Mouse (Mus musculus): ENCODE measurements around the gene Twistnb.

The Twistnb gene

GRCm38 (mm10) chr12:33429387-33430160 lies at the start of gene Twistnb:
TSS of gene Twistnb (plus strand) at chr12:33429635.
- DNase-seq (ENCODE audit: low spot score) = peak; percentile 98

DNA sequence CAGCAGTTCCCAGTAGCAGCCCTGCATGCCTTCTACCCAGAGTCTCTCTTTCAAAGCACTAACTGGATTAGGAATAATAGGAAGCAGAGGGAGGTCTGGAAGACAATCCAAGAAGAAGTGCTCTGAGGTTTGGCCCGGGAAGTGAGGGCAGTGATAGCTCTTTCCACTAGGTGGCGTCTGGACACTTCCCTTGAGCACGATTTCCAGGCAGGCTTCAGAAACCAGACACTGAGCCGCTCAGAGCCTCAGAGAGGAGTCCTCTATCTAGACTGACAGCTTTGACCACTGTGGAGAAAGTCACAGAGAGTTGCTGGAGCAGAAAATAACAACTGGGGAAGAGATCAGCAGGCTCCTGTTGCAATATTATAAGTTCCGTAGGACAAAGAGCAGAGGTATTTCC lies 40.6 kb upstream of the Twistnb start:
- DNase-seq (ENCODE audit: low spot score) = peak; percentile 61

DNA sequence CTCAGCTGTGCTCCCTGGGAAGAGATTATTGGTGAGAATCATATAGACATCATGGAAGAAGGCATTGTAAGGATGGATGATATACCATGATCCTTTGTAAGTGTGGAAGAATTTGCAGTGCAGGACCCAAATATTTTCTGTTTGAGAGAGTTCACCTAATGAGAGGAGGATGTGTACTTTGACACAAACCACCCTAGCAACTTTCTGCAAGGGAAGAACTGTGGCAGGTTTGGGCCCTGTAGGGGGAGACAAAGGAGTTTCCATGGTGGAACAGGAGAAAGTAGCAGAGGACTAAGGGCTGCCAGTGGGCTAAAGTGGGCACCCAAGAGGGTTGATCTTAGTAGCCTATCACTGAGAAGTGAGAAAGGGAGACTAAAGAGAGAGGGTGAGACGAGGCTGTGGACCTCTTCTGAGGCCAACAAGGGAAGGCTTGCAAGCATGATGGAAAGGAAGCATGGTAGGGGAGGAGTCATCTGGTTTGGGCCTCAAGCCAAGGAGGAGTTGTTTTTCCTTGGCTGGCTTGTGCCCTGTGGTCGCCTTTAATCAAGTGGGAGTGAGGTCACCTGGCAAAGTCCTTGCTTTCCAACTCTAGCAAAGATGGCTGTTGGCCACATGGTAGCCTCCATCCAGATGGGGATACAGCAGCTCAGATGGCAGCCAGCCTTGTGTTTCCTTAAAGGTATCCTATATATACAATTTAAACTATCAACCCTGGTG lies 38.4 kb upstream of the Twistnb start:
- no peak for DNase-seq (ENCODE audit: low spot score)

DNA sequence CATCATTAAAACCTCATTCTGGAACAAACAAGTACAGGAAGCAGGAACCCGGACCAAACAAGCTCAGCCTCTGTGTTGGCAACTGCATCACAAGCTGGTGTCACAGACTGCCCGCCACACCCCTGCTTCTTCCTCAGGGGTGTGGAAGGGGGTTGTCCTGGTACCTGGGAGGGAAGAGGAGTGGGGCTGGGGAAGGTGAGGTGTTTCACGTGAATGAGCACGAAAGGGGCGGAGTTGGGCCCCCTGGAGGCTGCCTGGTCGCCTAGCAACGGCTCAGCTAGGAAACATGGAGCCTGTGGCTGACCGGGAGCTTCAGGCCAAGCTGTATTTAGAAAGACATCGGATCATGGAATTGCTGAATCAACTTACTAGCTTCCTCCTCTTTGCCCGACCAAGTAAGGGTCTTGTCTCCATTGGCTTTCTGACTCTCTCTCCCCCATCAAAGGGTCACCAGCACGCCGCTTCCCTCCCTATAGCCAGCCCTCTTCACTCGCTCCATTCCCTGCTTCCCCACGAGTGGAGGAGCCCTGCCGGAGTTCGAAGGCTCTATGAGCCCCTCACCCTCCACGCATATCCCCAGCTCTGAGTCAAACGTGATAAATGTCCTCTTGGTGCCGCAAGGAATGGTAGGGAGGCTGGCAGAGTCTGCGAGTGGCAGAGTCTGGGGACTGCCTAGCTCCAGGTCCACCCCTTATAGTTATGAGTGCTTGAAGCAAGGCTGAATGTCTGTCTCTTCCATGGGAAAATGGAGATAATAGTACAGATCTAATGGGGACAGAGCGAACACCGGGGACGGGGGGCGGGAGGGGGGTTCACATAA lies 34.4 kb upstream of the Twistnb start, which contains the start of gene Efcab10:
Efcab10 (plus strand) TSS at position 51 of the 820 bp plus-strand sequence.
- DNase-seq (ENCODE audit: low spot score) = peak; percentile 21

- no peak for DNase-seq (ENCODE audit: low spot score)
Measured at GRCm38 (mm10) chr12:33403265-33403693, 26.2 kb upstream of the Twistnb start.

DNA sequence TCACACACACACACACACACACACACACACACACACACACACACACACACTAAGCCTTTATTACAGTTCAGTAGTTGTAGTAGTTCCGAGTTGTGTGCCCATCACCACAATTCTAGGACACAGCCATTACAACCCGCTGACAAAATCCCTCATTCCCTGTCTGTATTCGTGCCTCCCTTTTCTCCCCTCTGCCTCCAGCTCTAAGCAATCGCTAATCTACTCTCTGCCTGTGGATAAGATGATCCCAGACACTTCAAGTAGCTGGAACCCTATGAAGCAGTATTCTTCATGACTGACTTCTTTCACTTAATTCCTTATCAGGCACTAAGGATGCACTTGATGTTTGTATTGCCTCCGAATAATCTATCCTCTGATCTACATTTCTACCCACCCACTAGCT lies 24.4 kb upstream of the Twistnb start:
- no peak for DNase-seq (ENCODE audit: low spot score)

DNA sequence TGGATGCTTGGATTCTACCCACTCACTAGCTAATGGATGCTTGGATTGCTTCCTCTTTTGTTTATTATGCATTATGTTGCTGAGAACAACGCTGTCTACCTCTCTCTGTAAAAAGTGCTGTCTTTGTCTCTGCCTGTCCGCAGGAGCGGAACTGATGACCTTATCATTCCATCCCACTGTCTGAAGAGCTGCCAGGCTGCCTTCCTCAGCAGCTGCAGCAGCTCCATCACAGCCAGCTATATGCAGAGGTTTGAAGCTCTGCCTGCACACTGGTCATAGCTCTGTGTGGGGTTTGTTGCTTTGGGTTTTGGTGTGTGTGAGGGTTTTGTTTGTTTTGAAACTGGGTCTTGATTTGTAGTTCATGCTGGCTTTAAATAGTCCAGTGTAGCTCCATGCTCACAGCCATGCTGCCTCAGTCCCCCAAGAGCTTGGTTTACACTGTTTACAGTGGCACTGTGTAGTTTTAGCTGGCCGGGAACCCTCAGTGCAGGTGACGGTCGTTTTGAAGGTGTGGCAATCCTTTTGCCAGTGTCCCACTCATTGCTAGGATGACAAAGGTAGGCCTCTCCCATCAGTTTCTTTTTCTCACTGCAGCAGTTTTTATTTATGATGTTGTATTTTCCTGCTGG lies 23.9 kb upstream of the Twistnb start:
- no peak for DNase-seq (ENCODE audit: low spot score)

DNA sequence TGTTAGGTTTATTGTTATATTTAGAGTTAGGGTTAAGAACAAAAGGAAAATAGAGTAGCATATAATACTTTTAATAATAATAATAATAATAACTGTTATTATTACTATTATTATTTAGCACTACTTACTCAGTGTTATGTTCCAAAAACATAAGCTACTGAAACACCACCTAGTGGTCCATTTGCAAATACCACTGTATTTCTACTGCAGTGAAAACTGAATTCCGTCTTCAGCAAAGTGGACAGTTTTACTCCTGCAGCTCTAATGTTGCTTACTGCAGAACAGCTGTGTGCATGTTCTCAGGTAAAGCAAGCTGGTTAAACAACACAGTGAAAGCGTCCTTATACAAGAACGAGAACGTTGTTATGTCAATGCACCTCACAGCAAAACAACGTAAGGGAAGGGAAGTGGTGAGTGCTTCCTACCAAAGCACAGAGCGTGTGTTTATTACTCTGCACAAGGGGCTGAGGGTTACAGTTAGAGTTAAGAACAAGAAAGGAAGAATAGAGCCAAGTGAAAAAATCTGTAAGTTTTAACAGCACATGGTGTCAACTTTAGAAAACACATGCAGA lies 17.8 kb upstream of the Twistnb start:
- DNase-seq (ENCODE audit: low spot score) = no peak

DNA sequence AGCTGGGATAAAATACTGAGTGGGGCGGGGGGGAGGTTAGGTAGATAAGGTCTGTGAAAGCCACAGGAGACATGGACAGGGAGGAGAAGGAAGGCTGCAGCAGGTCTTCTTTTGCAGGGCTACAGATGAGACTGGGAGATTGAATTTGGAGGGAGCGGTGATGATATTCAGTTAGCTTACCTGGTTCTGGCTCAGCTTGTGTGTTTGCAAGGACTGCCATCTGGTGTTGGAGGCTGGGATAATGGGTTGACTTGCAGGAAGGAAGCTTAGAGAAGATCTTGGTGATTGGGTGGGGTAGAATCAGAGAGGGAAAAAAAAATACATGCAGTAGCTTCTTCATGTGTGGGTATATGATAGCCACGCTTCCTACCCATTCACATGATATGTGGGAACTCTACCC lies 5.1 kb upstream of the Twistnb start:
- peak; percentile 31 for DNase-seq (ENCODE audit: low spot score)

GRCm38 (mm10) chr12:33427293-33427692 lies 2.1 kb upstream of the Twistnb start:
- DNase-seq (ENCODE audit: low spot score) = no peak

DNA sequence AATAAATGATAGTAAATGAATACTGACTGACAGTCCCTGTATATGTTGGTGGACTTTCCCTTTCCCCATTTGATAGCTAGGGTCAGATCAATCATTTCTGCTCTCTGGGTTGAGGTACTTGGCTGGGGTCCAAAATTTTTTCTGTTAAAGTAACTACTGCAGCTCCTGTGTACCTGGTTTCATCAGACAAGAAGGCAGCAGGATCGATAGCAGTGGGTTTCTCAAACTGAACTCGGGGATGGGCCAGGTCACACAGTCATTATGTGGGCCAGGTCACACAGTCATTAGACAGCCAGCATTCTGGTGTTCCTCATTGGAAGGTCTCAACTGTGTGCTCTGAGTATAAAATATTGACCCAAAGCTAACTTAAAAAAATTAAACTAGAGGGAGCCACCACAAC lies 1.7 kb upstream of the Twistnb start:
- no peak for DNase-seq (ENCODE audit: low spot score)

DNA sequence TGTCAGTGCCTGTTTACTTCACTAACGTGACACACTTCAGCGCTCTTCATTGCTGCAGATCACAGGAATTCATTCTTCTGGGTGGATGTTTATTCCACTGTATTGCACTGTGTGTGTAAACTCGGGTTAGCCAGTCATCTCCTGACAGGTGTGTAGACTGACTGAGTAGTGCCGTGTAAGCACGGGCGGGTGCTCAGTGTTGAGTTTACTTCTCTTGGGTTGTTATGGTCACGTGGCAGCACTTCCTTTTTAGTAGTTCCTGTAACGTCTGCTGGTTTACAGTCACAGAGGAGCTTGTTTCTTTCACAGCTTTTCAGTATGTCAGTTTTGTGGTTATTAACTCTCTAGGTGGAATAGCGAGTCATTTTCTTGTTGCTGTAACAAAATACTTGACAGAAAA lies 4.4 kb downstream of the Twistnb start:
- DNase-seq (ENCODE audit: low spot score) = no peak

- no peak for DNase-seq (ENCODE audit: low spot score)
Measured at GRCm38 (mm10) chr12:33434758-33435157, 5.3 kb downstream of the Twistnb start.

- no peak for DNase-seq (ENCODE audit: low spot score)
Measured at GRCm38 (mm10) chr12:33455418-33455817, 26.0 kb downstream of the Twistnb start.

DNA sequence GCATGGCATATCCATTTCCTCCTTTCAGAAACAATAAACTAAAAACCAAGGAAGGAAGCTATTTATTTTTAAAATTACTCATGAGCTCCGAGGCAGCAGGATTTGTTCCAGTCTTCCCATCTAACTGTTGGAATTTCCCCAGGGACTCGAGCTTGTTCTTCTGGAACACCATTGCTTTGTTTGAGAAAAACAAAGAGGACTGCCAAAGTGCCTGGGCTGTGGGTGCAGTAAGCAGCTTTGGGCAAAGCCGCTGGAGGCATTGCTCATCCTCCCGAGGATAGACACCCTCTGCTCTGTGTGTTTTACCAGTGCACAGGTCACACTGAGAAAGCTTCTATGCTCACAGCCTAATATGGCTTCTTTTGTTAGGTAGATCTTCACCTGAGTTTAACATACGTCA lies 26.8 kb downstream of the Twistnb start:
- DNase-seq (ENCODE audit: low spot score) = no peak

GRCm38 (mm10) chr12:33480975-33481374 lies 51.5 kb downstream of the Twistnb start:
- no peak for DNase-seq (ENCODE audit: low spot score)

DNA sequence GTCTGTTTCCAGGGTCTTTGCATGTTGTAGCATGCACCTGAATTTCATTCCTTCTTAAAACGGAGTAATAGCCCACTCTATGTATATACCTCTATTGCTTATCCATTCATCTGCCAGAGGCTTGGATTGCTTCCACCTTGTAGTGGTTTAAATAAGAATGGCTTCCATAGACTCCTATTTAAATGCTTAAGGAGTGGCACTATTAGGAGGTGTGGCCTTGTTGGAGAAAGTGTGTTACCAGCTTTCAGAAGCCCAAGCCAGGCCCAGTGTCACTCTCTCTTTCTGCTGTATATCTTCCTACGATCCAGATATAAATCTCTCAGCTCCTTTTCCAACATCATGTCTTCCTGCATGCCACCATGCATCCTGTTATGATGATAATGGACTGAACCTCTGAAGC lies 53.5 kb downstream of the Twistnb start:
- DNase-seq (ENCODE audit: low spot score) = no peak
